ENCODE assay signal across 7 mouse cellular contexts in genomic region chr11:70239541-70240279, GRCm38 (mm10). TPM values are rescaled to one million over a fixed set of nuclear protein-coding genes. Genes with fewer than 3 reads are reported as not detected.
DNase-seq lines count a peak whose midpoint lies in the region; ATAC-seq and TF ChIP-seq lines count a peak whose summit lies in the region.

TSS of gene Gm21988 (minus strand) at chr11:70239830.
TSS of gene Rnasek (minus strand) at chr11:70239842.

- peak; percentile 13; the same call in 1 of the 2 replicates for ATAC-seq in granulocyte monocyte progenitor cell, adult 5-6 weeks (replicated peaks; ENCODE audit: poor library complexity, severe bottlenecking)
- ATAC-seq in intestine, postnatal 0 days = peak; percentile 50
- peak; percentile 36 for ATAC-seq in midbrain, embryonic 11.5 days (ENCODE audit: low FRiP score)

- intact Hi-C loops in left cerebral cortex, postnatal 4 days (cut with DNase I) = loop anchor here (5.0 to 10.0 kb wide), 2 partner anchors 73 to 95 kb away; no protein-coding TSS in a partner anchor

- peak within 1 kb of the TSS; percentile 81 for H3K9ac ChIP-seq in intestine, postnatal 0 days (ENCODE audit: low read depth, low read length)
- peak within 1 kb of the TSS; percentile 86 for H3K9ac ChIP-seq in midbrain, embryonic 11.5 days (ENCODE audit: low read length)

- peak within 1 kb of the TSS; percentile 70 for H3K4me2 ChIP-seq in intestine, postnatal 0 days (replicated peaks; ENCODE audit: low read depth)
- H3K4me2 ChIP-seq in midbrain, embryonic 11.5 days = peak within 1 kb of the TSS; percentile 83

- DNase-seq in adrenal gland, adult 18-20 months (ENCODE audit: low spot score in 2 of 2) = peak; percentile 69 to 78
- peak; percentile 91 for DNase-seq in embryo, embryonic 11 days
- DNase-seq in left cerebral cortex, postnatal 4 days = peak; percentile 71
- peak; percentile 99 for DNase-seq in midbrain, embryonic 11.5 days (ENCODE audit: low spot score, missing footprints)
- peak; percentile 70 for DNase-seq in right cerebral cortex, postnatal 4 days

- peaks cover 11% of the 10 kb centered on the region; the same call in 1 of the 2 replicates for H3K36me3 ChIP-seq in intestine, postnatal 0 days (ENCODE audit: control insufficient read depth, insufficient read depth)
- peaks cover 6% of the 10 kb centered on the region for H3K36me3 ChIP-seq in midbrain, embryonic 11.5 days (ENCODE audit: control insufficient read depth, insufficient read depth, low read length)

- H3K4me1 ChIP-seq in intestine, postnatal 0 days (replicated peaks; ENCODE audit: control insufficient read depth, insufficient read depth, low read length) = peaks cover 5% of the 10 kb centered on the region; the same call in 1 of the 2 replicates
- peaks cover 25% of the 10 kb centered on the region for H3K4me1 ChIP-seq in midbrain, embryonic 11.5 days (ENCODE audit: control insufficient read depth, insufficient read depth, low read length)

- TF ChIP-seq CTCF in intestine, postnatal 0 days (IDR thresholded peaks at IDR 0.05; ENCODE audit: low read depth) = no peak

- H3K27ac ChIP-seq in intestine, postnatal 0 days (ENCODE audit: low read depth, low read length) = peak within 1 kb of the TSS; percentile 85
- H3K27ac ChIP-seq in midbrain, embryonic 11.5 days (ENCODE audit: low read depth, low read length) = peak within 1 kb of the TSS; percentile 61

- H3K9me3 ChIP-seq in intestine, postnatal 0 days (ENCODE audit: control insufficient read depth) = no peaks in the 10 kb centered on the region
- no peaks in the 10 kb centered on the region for H3K9me3 ChIP-seq in midbrain, embryonic 11.5 days (ENCODE audit: control insufficient read depth, low read length)

- peak within 1 kb of the TSS; percentile 91 for H3K4me3 ChIP-seq in intestine, postnatal 0 days (ENCODE audit: low read depth, low read length)
- H3K4me3 ChIP-seq in midbrain, embryonic 11.5 days (ENCODE audit: low read depth, low read length) = peak within 1 kb of the TSS; percentile 89

- H3K27me3 ChIP-seq in intestine, postnatal 0 days (replicated peaks; ENCODE audit: control insufficient read depth, insufficient read depth, low read length) = no peaks in the 10 kb centered on the region
- H3K27me3 ChIP-seq in midbrain, embryonic 11.5 days (ENCODE audit: control insufficient read depth, insufficient read depth, low read length) = no peaks in the 10 kb centered on the region

- WGBS in intestine, postnatal 0 days = under 1% methylated on average over 29 of the region's 35 CpGs
- under 1% methylated on average over 32 of the region's 35 CpGs for WGBS in midbrain, embryonic 11.5 days

RNA-seq across cellular contexts. Expression of gene Gm21988, which starts in this region (rescaled TPM):
- 1 to 10 TPM; 4.3 to 5.3 TPM for total RNA-seq in adrenal gland, adult 18-20 months (2021)
- 4.7 and 4.8 TPM in 2 replicates for total RNA-seq in granulocyte monocyte progenitor cell, adult 5-6 weeks (2014; fragmentation: Nextera tagmentation)
- 0.57 TPM in 1 of 2 replicates, not detected in the other for total RNA-seq in granulocyte monocyte progenitor cell, adult 5-6 weeks (2017)
- polyA plus RNA-seq in intestine, postnatal 0 days (2015; fragmentation: Nextera tagmentation; extraction: Ambion mirVana) = 11.2 and 11.3 TPM in 2 replicates
- 1 to 10 TPM; 8.5 to 8.6 TPM for total RNA-seq in left cerebral cortex, postnatal 4 days (2021)
- polyA plus RNA-seq in midbrain, embryonic 11.5 days (2014; fragmentation: Nextera tagmentation; extraction: Ambion mirVana) = 9.7 and 12.1 TPM in 2 replicates

RNA-seq across cellular contexts. Expression of gene Rnasek, which starts in this region (rescaled TPM):
- total RNA-seq in adrenal gland, adult 18-20 months (2021) = 100 to 1,000 TPM; 179 to 279 TPM
- 116 and 161 TPM in 2 replicates for total RNA-seq in granulocyte monocyte progenitor cell, adult 5-6 weeks (2014; fragmentation: Nextera tagmentation)
- 31.2 and 31.3 TPM in 2 replicates for total RNA-seq in granulocyte monocyte progenitor cell, adult 5-6 weeks (2017)
- polyA plus RNA-seq in intestine, postnatal 0 days (2015; fragmentation: Nextera tagmentation; extraction: Ambion mirVana) = 628 and 645 TPM in 2 replicates
- 100 to 1,000 TPM; 180 to 182 TPM for total RNA-seq in left cerebral cortex, postnatal 4 days (2021)
- 126 and 127 TPM in 2 replicates for polyA plus RNA-seq in midbrain, embryonic 11.5 days (2014; fragmentation: Nextera tagmentation; extraction: Ambion mirVana)

Comparison
In these comparisons a context has a peak if more than half of its experiments do, and no peak if none do; other contexts are left out.
1. Peak in every context shown above with its lines: DNase-seq, ATAC-seq, H3K4me3 ChIP-seq and H3K27ac ChIP-seq.